Mouse (Mus musculus) Patski (cell line): Measurements from ENCODE around the gene Far1. TPM values are rescaled to one million over a fixed set of nuclear protein-coding genes. Genes with fewer than 3 reads are reported as not detected.

Experiments
- ATAC-seq: fragments of 100-300 bp; one replicate; pipeline ENCODE4 v1.8.0; 2021
- CTCF ChIA-PET: fragments of 350-600 bp; sonication (Branson Sonifier 250); formaldehyde crosslinking; loops from one replicate; lab custom pipeline; 2022; ENCODE audit warnings: inconsistent platforms; lab: Charles Lee
- POLR2A ChIA-PET: fragments of 350-600 bp; sonication (Branson Sonifier 250); formaldehyde crosslinking; loops from one replicate; lab custom pipeline; 2022; ENCODE audit warnings: antibody characterized with exemption, inconsistent platforms; lab: Charles Lee
- DNase-seq: peaks from one replicate; pipeline ENCODE4 v3.0.0-alpha.2; 2011; ENCODE audit warnings: low read depth, low spot score
- H3K27me3 ChIP-seq: fragments of 371-371 bp; one replicate; pipeline ENCODE4 v1.5.1; 2021
- CTCF ChIP-seq: fragments of 100-300 bp; IDR thresholded peaks from one replicate; pipeline ENCODE4 v1.5.1; 2021
- in situ Hi-C: fragments of 300-500 bp; cut with MboI; formaldehyde crosslinking; loops from 3 replicates; pipeline ENCODE4 v1.11.1; 2018; ENCODE audit warnings: low pct_unique_long_range_greater_than_20kb, mixed read lengths
- polyA plus RNA-seq: library from polyadenylated mRNA; unstranded; gene quantifications from one replicate; pipeline ENCODE4 v1.2.3, GENCODE M21; 2021

Gene Far1
- polyA plus RNA-seq, 1 experiment from 2014 or later: 70.1 TPM

- in situ Hi-C loops: loop anchor here (10.0 kb wide), 1 partner anchor 137 kb away; no protein-coding TSS in a partner anchor
- no peaks in the 10 kb centered on the region for H3K27me3 ChIP-seq
- TF ChIP-seq CTCF: no peak
- CTCF ChIA-PET: interaction anchor here (1.1 kb wide), 1 partner anchor 12 kb away, joined by 3 read pairs; no protein-coding TSS in a partner anchor
- ATAC-seq (no peak), DNase-seq (no peak)
- POLR2A ChIA-PET: no interaction called here
Observed at GRCm38 (mm10) chr7:113511396-113511795, 2.2 kb upstream of the Far1 start.

- no peak for TF ChIP-seq CTCF
- ChIA-PET CTCF (interaction anchor here (1.1 to 1.4 kb wide), 2 partner anchors 8 to 13 kb away, joined by 3 read pairs; no protein-coding TSS in a partner anchor), POLR2A (interaction anchor here (1.0 kb wide), 1 partner anchor 9 kb away, joined by 3 read pairs; no protein-coding TSS in a partner anchor)
- in situ Hi-C loops: loop anchor here (10.0 kb wide), 1 partner anchor 138 kb away; no protein-coding TSS in a partner anchor
- no peaks in the 10 kb centered on the region for H3K27me3 ChIP-seq
- DNase-seq (no peak), ATAC-seq (no peak)
Observed at GRCm38 (mm10) chr7:113512527-113513285, 928 bp upstream of the Far1 start.

DNA sequence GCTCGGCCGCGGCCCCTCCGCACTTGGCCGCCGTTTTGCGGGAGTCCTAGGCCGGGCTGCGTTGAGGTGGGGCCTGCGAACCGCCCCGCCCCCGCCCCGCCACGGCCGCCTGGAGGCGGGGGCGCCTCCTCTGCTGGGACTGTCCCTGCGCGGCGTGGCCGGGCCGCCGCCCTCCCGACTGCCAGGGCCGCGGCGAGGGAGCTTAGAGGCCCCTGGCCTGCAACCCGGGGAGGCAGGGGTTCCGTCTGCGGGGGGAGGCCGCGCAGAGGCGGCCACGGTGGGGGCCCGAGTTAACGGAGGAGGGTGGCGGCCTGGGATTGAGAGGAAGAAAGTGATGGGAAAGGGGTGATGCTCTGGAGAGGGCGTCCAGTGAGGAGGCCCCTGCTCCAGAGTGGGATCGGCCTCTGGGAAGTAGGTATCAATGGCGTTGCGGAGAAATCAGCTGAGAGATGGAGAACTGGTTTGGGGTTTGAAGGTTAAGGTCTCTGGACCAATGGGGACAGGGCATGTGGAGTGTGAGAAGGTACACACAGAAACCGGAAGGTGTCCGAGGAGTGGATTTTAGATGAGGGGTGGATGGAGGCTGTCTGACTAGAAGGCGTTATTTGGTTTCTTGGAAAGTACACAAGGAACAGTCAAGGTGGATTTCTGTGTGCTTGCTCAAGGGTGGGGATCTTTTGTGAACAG lies 472 bp downstream of the Far1 start:
- ATAC-seq (peak; percentile 48), DNase-seq (no peak)
- in situ Hi-C loops: loop anchor here (10.0 kb wide), 1 partner anchor 139 kb away; no protein-coding TSS in a partner anchor
- CTCF ChIA-PET: interaction anchor here (1.3 kb wide), 1 partner anchor 80 kb away, joined by 5 read pairs; no protein-coding TSS in a partner anchor
- TF ChIP-seq CTCF: no peak
- no peaks in the 10 kb centered on the region for H3K27me3 ChIP-seq
- POLR2A ChIA-PET: interaction anchor here (0.6 to 1.2 kb wide), 6 partner anchors 37 to 232 kb away, joined by 3 to 7 read pairs (median 3); no protein-coding TSS in a partner anchor

DNA sequence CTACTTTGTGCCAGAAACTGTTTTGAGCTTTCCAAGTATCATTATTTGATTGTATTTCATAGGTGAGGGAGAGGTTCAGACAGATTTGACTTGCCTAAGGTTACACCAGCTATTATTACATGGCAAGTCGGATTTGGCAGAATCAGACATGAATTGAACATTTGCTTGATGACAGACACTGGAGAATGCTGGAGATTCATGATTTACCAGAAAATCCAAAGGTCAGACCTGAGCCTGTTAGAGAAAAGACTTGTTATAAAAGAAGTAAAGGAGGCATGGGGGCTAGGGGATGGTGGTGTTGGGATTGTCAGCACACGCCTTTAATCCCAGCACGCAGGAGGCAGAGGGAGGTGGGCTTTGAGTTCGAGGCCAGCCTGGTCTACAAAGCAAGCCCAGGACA lies 2.2 kb downstream of the Far1 start:
- DNase-seq (no peak), ATAC-seq (no peak)
- in situ Hi-C loops: loop anchor here (10.0 kb wide), 1 partner anchor 141 kb away; no protein-coding TSS in a partner anchor
- no peaks in the 10 kb centered on the region for H3K27me3 ChIP-seq
- POLR2A ChIA-PET: no interaction called here
- CTCF ChIA-PET: interaction anchor here (1.1 to 1.2 kb wide), 3 partner anchors 10 to 21 kb away, joined by 3 read pairs; no protein-coding TSS in a partner anchor
- TF ChIP-seq CTCF: no peak

DNA sequence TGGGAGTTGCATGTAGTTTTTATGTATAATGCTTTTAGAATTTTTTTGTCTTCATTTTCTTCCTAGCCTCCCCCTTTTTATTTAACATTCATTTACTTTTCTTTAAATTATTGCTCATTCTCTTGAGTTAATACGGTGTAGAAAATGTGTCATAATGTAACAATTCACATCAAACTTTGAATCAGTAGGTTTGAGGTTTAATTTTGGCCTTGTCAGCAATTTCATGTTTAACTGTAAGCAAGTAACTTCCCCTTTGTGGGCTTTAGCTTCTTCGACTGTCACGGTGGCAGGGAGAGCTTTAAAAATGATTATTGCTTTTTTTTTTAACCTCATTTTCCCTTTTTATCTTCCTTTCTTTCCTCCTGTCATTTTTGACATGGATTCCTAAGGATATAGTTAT lies 4.8 kb downstream of the Far1 start:
- POLR2A ChIA-PET: no interaction called here
- H3K27me3 ChIP-seq: no peaks in the 10 kb centered on the region
- DNase-seq (no peak), ATAC-seq (no peak)
- TF ChIP-seq CTCF: no peak
- CTCF ChIA-PET: interaction anchor here (0.9 to 1.7 kb wide), 2 partner anchors 8 to 65 kb away, joined by 3 to 4 read pairs; no protein-coding TSS in a partner anchor
- in situ Hi-C loops: loop anchor here (10.0 kb wide), 1 partner anchor 144 kb away; no protein-coding TSS in a partner anchor

GRCm38 (mm10) chr7:113518961-113519360 lies 5.3 kb downstream of the Far1 start:
- ChIA-PET CTCF (interaction anchor here (0.9 to 1.7 kb wide), 3 partner anchors 9 to 65 kb away, joined by 3 to 4 read pairs (median 3); no protein-coding TSS in a partner anchor), POLR2A (interaction anchor here (0.6 to 0.9 kb wide), 3 partner anchors 20 to 696 kb away, joined by 3 to 5 read pairs (median 5); no protein-coding TSS in a partner anchor)
- no peak for ATAC-seq
- in situ Hi-C loops: loop anchor here (10.0 kb wide), 1 partner anchor 144 kb away; no protein-coding TSS in a partner anchor
- H3K27me3 ChIP-seq: no peaks in the 10 kb centered on the region
- no peak for TF ChIP-seq CTCF
- DNase-seq: no peak

DNA sequence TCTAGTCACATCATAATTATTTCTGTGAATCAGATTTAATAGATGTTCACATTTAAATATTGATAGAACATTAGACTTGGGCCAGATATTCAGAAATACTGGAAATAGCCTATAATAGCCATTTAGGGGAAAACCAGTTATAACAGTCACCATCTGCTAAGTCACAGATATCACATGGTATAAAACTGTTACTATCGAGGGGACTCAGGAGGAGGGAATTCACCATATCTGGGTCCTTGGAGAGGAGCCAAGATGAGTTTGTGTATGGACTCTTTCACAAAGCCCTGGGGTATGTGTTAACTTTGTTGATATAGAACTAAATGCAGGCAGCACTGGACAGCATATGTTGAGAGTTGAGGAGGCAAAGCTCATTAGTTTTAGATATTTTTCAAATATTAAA lies 29.5 kb downstream of the Far1 start:
- POLR2A ChIA-PET: no interaction called here
- in situ Hi-C loops: no loop called here
- H3K27me3 ChIP-seq: no peaks in the 10 kb centered on the region
- CTCF ChIA-PET: interaction anchor here (1.6 kb wide), 1 partner anchor 18 kb away, joined by 5 read pairs; no protein-coding TSS in a partner anchor
- DNase-seq (no peak), ATAC-seq (no peak)
- no peak for TF ChIP-seq CTCF

GRCm38 (mm10) chr7:113551742-113552463 lies 38.3 kb downstream of the Far1 start:
- ATAC-seq (no peak), DNase-seq (no peak)
- in situ Hi-C loops: no loop called here
- ChIA-PET POLR2A (no interaction called here), CTCF (interaction anchor here (1.0 to 1.6 kb wide), 3 partner anchors 23 to 42 kb away, joined by 3 to 5 read pairs (median 4); no protein-coding TSS in a partner anchor)
- no peak for TF ChIP-seq CTCF
- no peaks in the 10 kb centered on the region for H3K27me3 ChIP-seq

DNA sequence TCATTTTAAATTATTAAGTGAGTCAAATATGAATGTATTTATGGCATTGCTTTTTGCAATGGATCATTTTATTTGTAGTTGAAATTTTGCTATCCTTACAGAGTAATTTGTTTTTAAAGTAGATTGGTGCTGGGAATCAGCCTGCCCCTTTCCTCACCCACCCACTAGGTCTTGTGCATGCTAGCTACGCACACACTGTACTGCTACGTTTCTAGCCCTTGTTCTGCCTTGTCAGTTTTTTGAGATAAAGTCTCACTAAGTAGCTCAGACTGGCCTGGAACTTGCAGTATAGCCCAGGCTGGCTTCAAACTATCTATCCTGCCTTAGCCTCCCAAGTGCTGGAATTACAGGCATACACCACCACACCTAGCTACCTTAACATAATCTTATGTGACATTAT lies 38.9 kb downstream of the Far1 start:
- CTCF ChIA-PET: interaction anchor here (1.0 to 1.6 kb wide), 5 partner anchors 9 to 42 kb away, joined by 3 to 5 read pairs (median 4); no protein-coding TSS in a partner anchor
- H3K27me3 ChIP-seq: no peaks in the 10 kb centered on the region
- ATAC-seq (no peak), DNase-seq (no peak)
- POLR2A ChIA-PET: no interaction called here
- no peak for TF ChIP-seq CTCF
- in situ Hi-C loops: no loop called here
